Mouse (Mus musculus): Measurements from ENCODE around the gene Kcnma1. TPM values are rescaled to one million over a fixed set of nuclear protein-coding genes. Genes with fewer than 3 reads are reported as not detected.

The Kcnma1 gene
- total and polyA plus RNA-seq, 3 experiments: not detected

DNA sequence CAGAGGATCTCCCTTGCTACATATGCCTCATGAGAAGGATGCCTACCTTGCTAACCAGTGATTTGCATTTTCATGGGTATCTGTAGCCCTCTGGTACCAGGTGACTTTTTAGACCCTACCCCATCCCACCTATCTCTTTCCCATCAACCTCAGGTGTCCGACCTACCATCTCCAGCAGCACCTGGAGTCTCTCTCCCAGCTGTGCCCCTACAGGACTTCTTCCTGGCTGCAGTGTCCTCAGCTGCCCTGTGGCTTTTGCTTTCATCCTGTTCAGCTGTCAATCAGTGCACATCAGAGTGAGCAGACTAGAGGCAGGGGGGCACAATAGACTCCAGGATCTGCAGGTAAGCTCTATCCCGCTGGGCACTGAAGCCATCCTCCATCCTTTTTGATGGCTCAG, 37.5 kb upstream of the Kcnma1 start (continued):
- TF ChIP-seq ELF1 (IDR thresholded peaks at IDR 0.05; ENCODE audit: low read depth, low read length) (no peak), MAX (IDR thresholded peaks at IDR 0.05; ENCODE audit: low read length) (no peak), CHD1 (IDR thresholded peaks at IDR 0.05; ENCODE audit: low read depth, low read length) (no peak), USF1 (IDR thresholded peaks at IDR 0.05; ENCODE audit: low read depth, low read length) (no peak)

DNA sequence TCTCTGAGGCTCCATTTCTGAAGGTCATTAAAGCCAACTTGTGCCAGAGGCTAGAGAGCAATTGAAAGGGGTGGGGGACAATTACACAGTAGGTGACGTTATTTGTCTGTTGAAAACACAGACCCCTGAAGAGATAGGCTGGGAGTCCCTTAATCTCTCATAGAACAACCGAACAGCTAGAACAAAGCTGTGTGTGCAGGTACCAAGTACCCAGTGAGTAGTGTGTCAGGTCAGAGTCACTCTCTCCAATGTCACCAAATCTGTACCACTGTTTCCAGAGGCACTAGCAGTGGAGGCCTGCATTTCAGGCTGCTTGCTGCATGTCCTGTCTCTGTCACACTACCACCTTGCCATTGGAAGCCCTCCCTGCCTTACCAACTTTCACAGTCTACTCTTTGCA, 22.3 kb upstream of the Kcnma1 start:
- H3K36me3 ChIP-seq (ENCODE audit: control insufficient read depth in 1 of 2, insufficient read depth in 2 of 2, low read length in 2 of 2): no peaks in the 10 kb centered on the region
- no peak overlapping the region for H3K9ac ChIP-seq (ENCODE audit: control insufficient read depth, low read depth, low read length, poor library complexity, severe bottlenecking)
- no peak for DNase-seq (ENCODE audit: low read depth, low spot score)
- no peaks in the 10 kb centered on the region for H3K79me2 ChIP-seq (ENCODE audit: control insufficient read depth, insufficient read depth, low read length, poor library complexity)
- H3K4me3 ChIP-seq (ENCODE audit: control insufficient read depth in 1 of 2, insufficient read depth in 1 of 2, low read depth in 2 of 2, low read length in 2 of 2): no peak overlapping the region
- H3K27ac ChIP-seq (ENCODE audit: control insufficient read depth, low read depth, low read length): no peak overlapping the region
- TF ChIP-seq EP300 (IDR thresholded peaks at IDR 0.05; ENCODE audit: low read depth in 1 of 2, low read length in 2 of 2) (no peak), MXI1 (IDR thresholded peaks at IDR 0.05; ENCODE audit: low read depth, low read length) (no peak), MAZ (IDR thresholded peaks at IDR 0.05; ENCODE audit: low read depth, low read length) (no peak), ETS1 (IDR thresholded peaks at IDR 0.05; ENCODE audit: low read depth, low read length) (no peak), SMC3 (IDR thresholded peaks at IDR 0.05; ENCODE audit: low read depth, low read length) (no peak), GATA1 (IDR thresholded peaks at IDR 0.05; ENCODE audit: low read depth, low read length) (no peak), NELFE (IDR thresholded peaks at IDR 0.05; ENCODE audit: low read depth, low read length) (no peak)
- H3K9me3 ChIP-seq (replicated peaks; ENCODE audit: insufficient read depth, low read length): no peaks in the 10 kb centered on the region
- no peaks in the 10 kb centered on the region for H3K27me3 ChIP-seq (ENCODE audit: control insufficient read depth in 1 of 2, insufficient read depth in 2 of 2, low read length in 2 of 2)
- H3K4me1 ChIP-seq (ENCODE audit: control insufficient read depth in 1 of 2, insufficient read depth in 2 of 2, low read length in 2 of 2): no peaks in the 10 kb centered on the region

DNA sequence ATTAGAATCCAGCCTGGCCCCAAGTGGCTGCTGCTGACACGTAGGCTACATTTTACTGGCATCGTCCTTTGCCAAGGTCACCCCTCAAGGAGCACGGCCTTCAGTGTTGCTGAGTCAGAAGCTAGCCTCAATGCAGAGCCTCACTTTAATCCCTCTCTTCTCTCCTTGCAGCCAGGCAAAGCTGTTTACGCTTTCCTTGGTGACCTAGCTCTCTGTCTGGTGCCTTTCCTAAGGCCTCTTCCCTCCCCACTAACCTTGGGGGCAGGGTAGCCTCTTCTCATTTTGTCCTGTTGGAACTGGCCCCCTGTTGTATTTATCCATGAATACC, 21.9 kb upstream of the Kcnma1 start:
- TF ChIP-seq USF2 (IDR thresholded peaks at IDR 0.05; ENCODE audit: borderline replicate concordance in 1 of 2, insufficient read depth in 1 of 2, low read depth in 1 of 2, low read length in 2 of 2) (no peak), HCFC1 (IDR thresholded peaks at IDR 0.05; ENCODE audit: low read depth, low read length) (no peak), MAX (IDR thresholded peaks at IDR 0.05; ENCODE audit: low read length) (no peak), ZKSCAN1 (IDR thresholded peaks at IDR 0.05; ENCODE audit: low read depth, low read length) (no peak)
- Histone ChIP-seq H3K36me3 (ENCODE audit: control insufficient read depth in 1 of 2, insufficient read depth in 2 of 2, low read length in 2 of 2) (no peaks in the 10 kb centered on the region), H3K9ac (ENCODE audit: control insufficient read depth, low read depth, low read length, poor library complexity, severe bottlenecking) (no peak overlapping the region), H3K9me3 (replicated peaks; ENCODE audit: insufficient read depth, low read length) (no peaks in the 10 kb centered on the region), H3K79me2 (ENCODE audit: control insufficient read depth, insufficient read depth, low read length, poor library complexity) (no peaks in the 10 kb centered on the region), H3K4me3 (ENCODE audit: control insufficient read depth in 1 of 2, insufficient read depth in 1 of 2, low read depth in 2 of 2, low read length in 2 of 2) (no peak overlapping the region), H3K27me3 (ENCODE audit: control insufficient read depth in 1 of 2, insufficient read depth in 2 of 2, low read length in 2 of 2) (no peaks in the 10 kb centered on the region), H3K27ac (ENCODE audit: control insufficient read depth, low read depth, low read length) (no peak overlapping the region), H3K4me1 (ENCODE audit: control insufficient read depth in 1 of 2, insufficient read depth in 2 of 2, low read length in 2 of 2) (no peaks in the 10 kb centered on the region)
- no peak for DNase-seq (ENCODE audit: low read depth, low spot score)

Data from MEL (cell line).